Comparison of ENCODE assay signal across 8 mouse cellular contexts in genomic region chr11:109470921-109471861, GRCm38 (mm10). TPM values are rescaled to one million over a fixed set of nuclear protein-coding genes. Genes with fewer than 3 reads are reported as not detected.
DNase-seq lines count a peak whose midpoint lies in the region; ATAC-seq and TF ChIP-seq lines count a peak whose summit lies in the region.

No protein-coding gene starts in this region.

- H3K9me3 ChIP-seq in lung, postnatal 0 days (ENCODE audit: low read length): no peaks in the 10 kb centered on the region
- H3K9me3 ChIP-seq in forebrain, embryonic 10.5 days: no peaks in the 10 kb centered on the region

- H3K27ac ChIP-seq in lung, postnatal 0 days (ENCODE audit: low read length): no peak overlapping the region
- H3K27ac ChIP-seq in forebrain, embryonic 10.5 days: no peak overlapping the region

- TF ChIP-seq CTCF in lung, postnatal 0 days (IDR thresholded peaks at IDR 0.05): no peak

- peaks cover 4% of the 10 kb centered on the region; the same call in 1 of the 2 replicates for H3K4me1 ChIP-seq in lung, postnatal 0 days (ENCODE audit: insufficient read depth, low read depth, low read length)
- H3K4me1 ChIP-seq in forebrain, embryonic 10.5 days: peaks cover 55% of the 10 kb centered on the region

- H3K36me3 ChIP-seq in lung, postnatal 0 days (ENCODE audit: insufficient read depth, low read length): no peaks in the 10 kb centered on the region
- H3K36me3 ChIP-seq in forebrain, embryonic 10.5 days (replicated peaks): 0 out of 2 replicates have a peak, but pooled peaks cover 5% of the 10 kb centered on the region

- H3K27me3 ChIP-seq in lung, postnatal 0 days (replicated peaks; ENCODE audit: insufficient read depth, low read length): peaks cover 8% of the 10 kb centered on the region; the same call in 1 of the 2 replicates
- H3K27me3 ChIP-seq in forebrain, embryonic 10.5 days (ENCODE audit: poor library complexity, severe bottlenecking): peaks cover 15% of the 10 kb centered on the region; the same call in 1 of the 2 replicates

- no peak overlapping the region for H3K9ac ChIP-seq in lung, postnatal 0 days (replicated peaks; ENCODE audit: low read depth)

- H3K4me3 ChIP-seq in lung, postnatal 0 days (ENCODE audit: low read depth, low read length): 0 out of 2 replicates have a peak overlapping the region, but pooled peaks have one; percentile 71
- peak overlapping the region; percentile 86 for H3K4me3 ChIP-seq in forebrain, embryonic 10.5 days

- WGBS in lung, postnatal 0 days: 38% methylated on average over 15 of the region's 15 CpGs
- 33% methylated on average over 15 of the region's 15 CpGs for WGBS in forebrain, embryonic 10.5 days

- DNase-seq in lung, postnatal 0 days (ENCODE audit: low spot score): no peak
- DNase-seq in lung, postnatal 14 days: no peak
- DNase-seq in forebrain, embryonic 10.5 days (ENCODE audit: extremely low spot score, low spot score): no peak
- peak; percentile 29 for DNase-seq in kidney, postnatal 10 days
- DNase-seq in naive thymus-derived CD4-positive, alpha-beta T cell, adult 2 months (ENCODE audit: low read depth): peak; percentile 72
- DNase-seq in left cerebral cortex, adult 8-10 months (ENCODE audit: low spot score in 2 of 2): no peak
- no peak for DNase-seq in cerebellum, adult 11 months
- DNase-seq in layer of hippocampus, adult 18-20 months (ENCODE audit: low spot score in 2 of 2): no peak

- ATAC-seq in lung, postnatal 0 days: no peak

- no peak overlapping the region; the same call in 1 of the 2 replicates for H3K4me2 ChIP-seq in lung, postnatal 0 days (replicated peaks; ENCODE audit: low read depth, low read length)

- TF ChIP-seq EP300 in lung, postnatal 0 days (IDR thresholded peaks at IDR 0.05): no peak

RNA-seq across cellular contexts. Expression of gene Arsg, which starts 2.0 kb away (rescaled TPM):
- 6.6 and 7.1 TPM in 2 replicates for polyA plus RNA-seq in lung, postnatal 0 days (2015; fragmentation: Nextera tagmentation; extraction: Ambion mirVana)
- polyA plus RNA-seq in forebrain, embryonic 10.5 days (2016; fragmentation: Nextera tagmentation; extraction: Ambion mirVana): 2.2 and 2.8 TPM in 2 replicates
- total RNA-seq in left cerebral cortex, adult 8-10 months (2022): 10 to 100 TPM; 21.3 to 24.4 (median 22.7) TPM
- 10 to 100 TPM; 15.1 to 17.4 TPM for total RNA-seq in layer of hippocampus, adult 18-20 months (2021)

RNA-seq across cellular contexts. Expression of gene Slc16a6, which starts 2.2 kb away (rescaled TPM):
- 1.8 and 2.3 TPM in 2 replicates for polyA plus RNA-seq in lung, postnatal 0 days (2015; fragmentation: Nextera tagmentation; extraction: Ambion mirVana)
- 6.5 and 6.8 TPM in 2 replicates for polyA plus RNA-seq in forebrain, embryonic 10.5 days (2016; fragmentation: Nextera tagmentation; extraction: Ambion mirVana)
- total RNA-seq in left cerebral cortex, adult 8-10 months (2022): 10 to 100 TPM; 12.5 to 15.6 (median 14.0) TPM
- 1 to 10 TPM; 5.9 to 6.1 TPM for total RNA-seq in layer of hippocampus, adult 18-20 months (2021)

RNA-seq across cellular contexts. Expression of gene Amz2, which starts 45.4 kb away (rescaled TPM):
- polyA plus RNA-seq in lung, postnatal 0 days (2015; fragmentation: Nextera tagmentation; extraction: Ambion mirVana): 23.6 and 28.8 TPM in 2 replicates
- 41.9 and 44.4 TPM in 2 replicates for polyA plus RNA-seq in forebrain, embryonic 10.5 days (2016; fragmentation: Nextera tagmentation; extraction: Ambion mirVana)
- total RNA-seq in left cerebral cortex, adult 8-10 months (2022): 10 to 100 TPM; 44.4 to 56.2 (median 52.9) TPM
- 10 to 100 TPM; 56.2 to 56.7 TPM for total RNA-seq in layer of hippocampus, adult 18-20 months (2021)

RNA-seq across cellular contexts. Expression of gene 9930022D16Rik, which starts 57.5 kb away (rescaled TPM):
- 0.07 TPM in 1 of 2 replicates, not detected in the other for polyA plus RNA-seq in lung, postnatal 0 days (2015; fragmentation: Nextera tagmentation; extraction: Ambion mirVana)
- not detected in 2 replicates for polyA plus RNA-seq in forebrain, embryonic 10.5 days (2016; fragmentation: Nextera tagmentation; extraction: Ambion mirVana)
- total RNA-seq in left cerebral cortex, adult 8-10 months (2022): not detected
- total RNA-seq in layer of hippocampus, adult 18-20 months (2021): not detected

Comparison
In these comparisons a context has a peak if more than half of its experiments do, and no peak if none do; other contexts are left out.
1. DNase-seq: peak in kidney, postnatal 10 days (single experiment) and naive thymus-derived CD4-positive, alpha-beta T cell, adult 2 months (single experiment); none in lung, postnatal 0 days (single experiment), lung, postnatal 14 days (single experiment), forebrain, embryonic 10.5 days (single experiment), left cerebral cortex, adult 8-10 months (0 of 2), cerebellum, adult 11 months (single experiment) and layer of hippocampus, adult 18-20 months (0 of 2).